Mouse (Mus musculus) urinary bladder, postnatal 0 days (tissue): ENCODE results near the gene Trim29. TPM values are rescaled to one million over a fixed set of nuclear protein-coding genes. Genes with fewer than 3 reads are reported as not detected.

Experiments
- polyA plus RNA-seq: library from polyadenylated mRNA; unstranded; fragments of >200 nt; fragmentation: Nextera tagmentation; extraction: Ambion mirVana; gene quantifications from 2 replicates; pipeline ENCODE4 v1.2.1, GENCODE M21; 2015

The Trim29 gene
- polyA plus RNA-seq: 36.4 and 43.1 TPM in 2 replicates

DNA sequence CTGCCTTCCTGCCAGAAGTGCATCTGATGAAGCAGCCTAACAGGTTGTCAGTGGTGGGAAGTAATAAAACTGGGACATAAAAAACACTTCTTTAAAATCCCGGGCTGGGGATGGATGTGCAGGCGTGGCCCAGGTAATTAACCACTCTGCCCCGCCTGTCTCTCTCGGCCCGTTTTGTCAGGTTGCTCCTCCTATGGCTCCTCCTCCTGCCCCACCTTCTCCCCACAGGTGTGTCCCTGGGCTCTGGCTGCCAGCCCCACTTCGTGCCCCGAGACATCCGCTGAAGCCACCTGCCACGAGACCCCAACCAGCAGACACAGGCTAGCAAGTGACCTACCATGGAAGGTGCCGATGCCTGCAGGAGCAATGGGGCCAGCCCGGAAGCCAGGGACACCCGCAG lies at the start of gene Trim29:
TSS of gene Trim29 (plus strand) at position 311 of the 400 bp plus-strand sequence.

Other genes starting within 250 kb of the Trim29 start
- gene Arhgef12, start 203.6 kb upstream of the Trim29 start, polyA plus RNA-seq: 7.0 and 8.3 TPM in 2 replicates
- 1.8 and 2.8 TPM in 2 replicates for gene Tmem136, start 194.3 kb upstream of the Trim29 start, polyA plus RNA-seq
- 0.07 and 0.12 TPM in 2 replicates for gene Pou2f3, start 100.5 kb upstream of the Trim29 start, polyA plus RNA-seq
- gene Oaf, start 70.9 kb upstream of the Trim29 start, polyA plus RNA-seq: 45.6 and 47.5 TPM in 2 replicates